Mouse (Mus musculus): ENCODE data around the gene Smchd1.
"Not testable (repeated sequence)": the region's sequence is repeated elsewhere in the genome, so short reads cannot be mapped to it uniquely, and the experiment has no call there.

The Smchd1 gene

DNA sequence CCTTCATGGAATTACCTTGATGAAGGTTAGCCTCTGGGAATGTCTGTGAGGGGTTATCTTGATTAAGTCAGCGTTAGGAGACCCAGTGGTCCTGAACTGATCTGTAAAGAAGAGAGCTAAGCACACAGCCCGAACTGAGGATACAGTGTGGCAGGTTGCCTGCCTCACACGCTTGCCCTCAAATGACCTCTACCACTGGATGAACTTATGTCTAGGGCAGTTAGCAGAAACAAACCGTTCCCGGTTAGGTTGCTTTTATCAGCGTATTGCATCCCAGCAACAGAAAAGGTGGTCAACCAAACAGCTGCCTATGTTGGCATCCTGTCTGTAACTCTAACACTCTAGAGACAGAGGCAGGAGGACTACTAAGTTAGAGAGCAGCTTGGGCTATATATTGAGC, 30.0 kb downstream of the Smchd1 start:
- no peak for DNase-seq (ENCODE audit: low read depth, low spot score)

DNA sequence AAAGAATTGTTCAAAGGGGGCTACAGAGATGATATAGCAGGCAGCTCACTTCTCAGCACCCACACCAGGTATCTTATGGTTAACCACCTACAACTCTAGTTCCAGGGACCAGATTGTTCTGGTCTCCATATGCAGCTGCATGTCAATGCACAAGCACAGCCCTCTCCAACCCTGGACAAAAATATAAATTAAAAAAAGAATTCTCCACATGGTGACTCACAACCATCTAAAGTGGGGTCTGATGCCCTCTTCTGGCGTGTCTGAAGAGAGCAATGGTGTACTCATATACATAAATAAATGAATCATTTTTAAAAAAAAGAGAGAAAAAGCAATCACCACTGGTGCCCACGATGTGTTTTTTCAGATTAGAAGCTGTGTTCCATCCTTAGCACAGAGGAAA, 30.4 kb downstream of the Smchd1 start:
- no peak for DNase-seq (ENCODE audit: low read depth, low spot score)

DNA sequence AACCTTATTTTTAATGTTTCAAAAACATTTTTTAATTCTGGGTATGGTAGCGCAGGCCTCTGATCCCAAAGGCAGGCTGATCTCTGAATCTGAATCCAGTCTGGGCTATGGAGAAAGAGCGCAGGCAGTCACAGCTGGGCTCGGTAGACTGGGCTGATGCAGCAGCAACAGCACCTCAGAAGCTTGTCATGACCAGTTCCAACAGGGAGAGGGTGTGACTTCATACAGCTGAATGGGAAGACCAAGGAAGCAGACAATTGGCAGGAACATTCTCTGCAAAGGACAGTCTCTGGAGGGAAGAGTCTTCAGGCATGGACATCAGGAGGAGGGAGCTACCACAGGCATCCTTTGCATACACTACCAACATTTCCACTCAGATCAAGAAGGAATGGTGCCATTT, 31.0 kb downstream of the Smchd1 start:
- DNase-seq (ENCODE audit: low read depth, low spot score) = no peak

DNA sequence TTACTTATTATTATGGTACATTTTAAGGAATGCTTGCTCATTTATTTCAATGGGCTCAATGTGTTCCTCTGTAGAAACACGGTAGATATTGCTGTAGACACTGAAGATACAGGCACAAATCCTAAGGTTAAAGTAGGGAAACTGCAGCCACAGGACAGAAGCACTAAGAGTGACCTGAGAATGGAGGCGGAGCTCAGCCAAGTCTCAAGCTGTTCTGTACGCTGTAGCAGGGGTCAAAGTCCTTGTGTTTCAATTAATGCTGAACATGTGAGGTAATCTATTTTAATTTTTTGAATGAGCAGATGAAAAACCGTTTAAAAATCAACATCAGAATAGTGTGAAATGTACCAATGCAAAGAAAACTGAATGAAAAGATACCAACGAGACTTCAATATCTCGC, 31.9 kb downstream of the Smchd1 start:
- DNase-seq (ENCODE audit: low read depth, low spot score) = no peak

DNA sequence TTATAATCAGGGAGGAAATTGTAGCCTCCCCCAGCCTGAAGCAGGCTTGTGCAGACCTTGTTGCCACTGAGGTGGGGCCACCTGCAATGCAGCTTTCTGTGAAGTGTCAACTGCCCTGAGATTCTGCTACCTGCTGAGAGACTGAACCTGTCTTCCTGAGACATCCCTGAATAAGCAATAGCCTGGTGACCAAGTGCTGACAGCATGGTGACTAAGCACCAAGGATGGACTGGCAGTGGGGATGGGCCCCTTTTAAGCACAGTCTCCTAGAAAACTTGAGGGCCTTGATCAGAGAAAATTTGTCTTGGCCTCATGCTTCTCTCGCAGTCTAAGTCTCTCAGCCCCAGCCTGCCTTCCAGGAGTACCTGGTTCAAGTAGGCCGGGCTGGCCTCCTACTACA, 52.6 kb downstream of the Smchd1 start:
- DNase-seq (ENCODE audit: low read depth, low spot score) = not testable (repeated sequence)

DNA sequence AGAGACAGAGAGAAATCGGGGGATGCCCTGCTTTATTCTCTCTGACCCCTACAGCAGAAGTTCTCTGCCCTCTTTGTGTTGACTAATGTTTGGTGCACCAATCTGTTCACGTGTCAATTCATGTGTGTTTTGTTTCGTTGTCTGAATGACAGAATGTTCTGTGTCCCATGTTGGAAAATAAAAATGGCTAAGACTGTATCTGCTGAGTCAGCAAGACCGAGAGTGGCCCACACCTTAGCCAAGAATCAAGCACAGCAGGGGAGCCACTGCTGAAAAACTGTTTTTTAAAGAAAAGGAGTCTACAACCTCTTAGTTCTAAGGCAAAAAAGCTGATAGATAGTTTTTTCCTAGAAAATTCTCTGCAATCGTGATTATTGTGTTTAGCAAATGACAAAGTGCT, 55.7 kb downstream of the Smchd1 start:
- DNase-seq (ENCODE audit: low read depth, low spot score) = not testable (repeated sequence)

DNA sequence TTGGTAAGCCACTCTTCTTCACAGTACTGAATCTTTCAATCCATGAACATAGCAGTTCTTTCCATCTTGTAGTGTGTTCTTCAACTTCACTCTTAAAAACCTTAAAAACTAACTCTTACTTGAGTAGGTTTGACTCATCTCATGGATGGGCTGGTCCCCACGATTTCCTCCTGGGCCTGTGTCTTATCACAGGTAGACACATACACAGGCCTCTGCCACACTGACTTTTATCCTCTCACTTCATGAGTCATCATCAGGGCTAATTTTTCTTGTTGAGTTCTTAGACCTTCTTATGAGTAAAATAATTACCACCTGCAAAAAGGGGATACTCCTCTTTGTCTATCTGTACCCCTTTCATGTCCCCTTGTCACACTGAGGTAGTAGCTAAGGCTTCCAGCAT, 58.1 kb downstream of the Smchd1 start:
- DNase-seq (ENCODE audit: low read depth, low spot score) = no peak

DNA sequence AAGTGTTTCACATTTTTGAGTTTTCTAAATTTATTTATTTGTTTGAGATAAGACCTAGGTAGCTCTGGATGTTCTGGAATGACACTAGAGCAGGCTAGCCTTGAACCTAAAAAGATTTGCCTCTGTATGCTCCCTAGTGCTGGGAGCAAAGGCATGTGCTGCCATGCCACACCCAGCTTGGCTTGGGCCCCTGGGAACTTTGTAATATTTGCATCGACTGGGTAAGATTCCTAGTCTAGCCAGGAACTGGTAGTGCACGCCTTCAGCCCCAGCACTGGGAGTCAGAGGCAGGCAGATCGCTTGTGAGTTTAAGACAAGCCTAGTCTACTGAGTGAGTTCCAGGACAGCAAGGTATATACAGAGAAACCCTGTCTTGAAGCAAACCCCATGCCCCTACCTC, 87.7 kb downstream of the Smchd1 start:
- no peak for DNase-seq (ENCODE audit: low read depth, low spot score)

DNA sequence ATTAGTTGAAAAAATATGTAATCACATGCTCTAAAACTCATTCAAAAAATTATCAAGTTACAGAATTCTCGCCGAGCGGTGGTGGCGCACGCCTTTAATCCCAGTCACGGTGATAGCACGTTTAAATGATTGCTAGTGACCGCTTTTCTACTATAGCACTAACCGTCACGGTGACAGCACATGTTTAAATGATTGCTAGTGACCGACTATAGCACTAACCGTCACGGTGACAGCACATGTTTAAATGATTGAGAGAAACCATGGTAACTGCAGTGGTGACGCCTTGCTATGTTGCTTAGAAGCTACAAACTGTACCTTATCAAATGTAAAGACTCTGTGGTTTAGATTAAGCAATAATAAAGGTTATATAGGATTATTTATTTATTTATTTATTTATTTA, 94.8 kb downstream of the Smchd1 start:
- no peak for DNase-seq (ENCODE audit: low read depth, low spot score)

DNA sequence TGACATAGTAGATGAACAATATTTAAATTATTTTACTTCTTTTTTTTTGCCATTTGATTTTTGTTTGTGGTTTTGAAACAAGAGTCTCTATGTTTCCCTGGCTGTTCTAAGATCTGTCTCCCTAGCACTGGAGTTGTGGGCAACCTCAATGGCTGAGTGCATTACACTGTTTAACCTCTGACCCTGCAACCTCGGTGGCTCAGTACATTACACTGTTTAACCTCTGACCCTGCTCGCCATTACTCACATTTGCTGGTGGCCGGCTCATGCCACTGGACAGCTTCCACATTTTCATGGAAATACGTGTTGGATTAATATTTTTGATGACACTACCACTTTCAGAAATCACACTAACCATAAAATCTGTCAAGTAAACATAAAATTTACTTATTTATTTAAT, 97.2 kb downstream of the Smchd1 start:
- DNase-seq (ENCODE audit: low read depth, low spot score) = peak; percentile 41

DNA sequence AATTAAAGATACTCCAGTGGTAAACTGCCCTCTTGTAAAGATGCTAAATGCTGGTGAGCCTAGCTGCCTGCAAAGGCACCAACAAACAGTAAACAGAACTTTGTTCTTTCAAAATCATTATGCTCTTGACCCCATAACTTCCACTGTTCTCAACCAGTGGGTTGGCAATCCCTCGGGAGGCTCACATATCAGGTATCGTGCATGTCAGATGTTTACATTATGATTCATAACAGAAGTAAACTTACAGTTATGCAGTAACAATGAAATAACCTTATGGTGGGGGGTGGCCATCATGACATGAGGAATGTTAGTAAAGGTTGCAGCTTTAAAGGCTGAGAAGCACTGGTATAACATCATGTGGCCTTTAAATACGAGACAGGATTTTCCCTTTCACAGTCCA, 119.6 kb downstream of the Smchd1 start:
- no peak for DNase-seq (ENCODE audit: low read depth, low spot score)

DNA sequence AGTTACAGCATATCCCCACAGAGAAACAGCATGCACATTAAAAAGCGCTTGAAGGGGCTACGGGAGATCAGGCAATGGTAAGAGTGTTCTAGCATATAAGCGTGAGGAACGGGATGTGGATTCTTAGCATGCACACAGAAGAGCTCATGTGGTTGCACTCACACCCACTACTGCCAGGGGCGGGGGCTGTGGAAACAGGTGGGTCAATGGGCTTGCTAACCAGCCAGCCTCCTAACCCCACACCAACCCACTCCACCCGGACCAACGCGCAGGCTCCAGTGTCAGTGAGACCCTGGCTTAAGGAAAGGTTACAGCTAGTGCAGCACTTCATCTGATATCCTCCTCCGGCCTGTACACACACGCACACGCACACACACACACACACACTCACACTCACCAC, 120.9 kb downstream of the Smchd1 start:
- DNase-seq (ENCODE audit: low read depth, low spot score) = no peak

DNA sequence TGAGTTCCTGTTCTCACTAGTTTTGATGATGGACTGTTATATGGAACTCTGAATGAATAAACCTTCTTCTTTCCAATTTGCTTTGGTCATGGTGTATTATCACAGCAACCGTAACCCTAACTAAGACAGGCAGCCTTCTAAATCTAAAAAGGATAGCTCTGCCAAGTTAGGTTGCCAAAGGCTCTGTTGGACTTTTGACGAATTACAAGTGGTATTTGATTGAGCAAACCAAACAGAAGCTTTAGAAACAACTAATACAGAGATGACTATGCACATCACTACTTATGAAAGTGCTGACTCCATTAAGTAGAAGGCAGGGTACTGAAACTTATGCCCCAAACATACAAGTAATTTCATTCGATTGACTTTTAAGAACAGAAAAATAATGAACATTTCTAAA, 127.0 kb downstream of the Smchd1 start:
- no peak for DNase-seq (ENCODE audit: low read depth, low spot score)

DNA sequence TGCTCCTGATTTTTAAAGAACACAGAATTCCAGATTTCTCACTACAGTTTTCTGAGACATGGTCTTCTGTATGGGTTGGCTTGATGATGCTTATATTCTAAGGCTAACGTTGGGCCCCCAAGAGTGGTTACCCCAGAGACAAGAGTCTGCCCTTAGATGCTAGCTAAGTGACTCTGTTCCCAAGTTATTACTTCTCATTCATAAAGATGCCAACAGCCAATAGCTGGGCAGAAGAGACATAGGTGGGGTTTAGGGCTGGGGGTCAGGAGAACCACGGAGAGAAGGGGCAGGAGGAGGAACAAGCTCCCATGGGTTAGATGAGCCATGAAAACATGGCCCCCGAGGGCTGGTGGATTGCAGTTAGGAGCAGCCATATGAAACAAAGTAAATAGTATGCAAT, 133.1 kb downstream of the Smchd1 start:
- DNase-seq (ENCODE audit: low read depth, low spot score) = no peak

DNA sequence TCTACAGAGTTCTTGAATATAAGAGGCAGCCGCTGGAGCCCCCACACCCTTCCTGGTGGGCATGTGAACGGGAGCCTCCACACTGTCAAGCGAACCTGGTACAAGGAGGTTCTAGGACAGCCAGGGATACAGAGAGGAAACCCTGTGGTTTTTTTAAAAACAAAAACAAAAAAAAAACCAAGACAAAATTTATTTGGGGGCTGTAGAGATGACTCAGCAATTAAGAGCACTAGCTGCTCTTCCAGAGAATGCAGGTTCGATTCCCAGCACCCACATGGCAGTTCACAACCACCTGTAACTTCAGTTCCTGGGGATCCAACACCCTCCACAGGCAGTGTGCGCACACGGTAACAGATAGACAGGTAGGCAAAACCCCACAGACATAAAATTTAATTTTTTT, 136.5 kb downstream of the Smchd1 start:
- no peak for DNase-seq (ENCODE audit: low read depth, low spot score)

DNA sequence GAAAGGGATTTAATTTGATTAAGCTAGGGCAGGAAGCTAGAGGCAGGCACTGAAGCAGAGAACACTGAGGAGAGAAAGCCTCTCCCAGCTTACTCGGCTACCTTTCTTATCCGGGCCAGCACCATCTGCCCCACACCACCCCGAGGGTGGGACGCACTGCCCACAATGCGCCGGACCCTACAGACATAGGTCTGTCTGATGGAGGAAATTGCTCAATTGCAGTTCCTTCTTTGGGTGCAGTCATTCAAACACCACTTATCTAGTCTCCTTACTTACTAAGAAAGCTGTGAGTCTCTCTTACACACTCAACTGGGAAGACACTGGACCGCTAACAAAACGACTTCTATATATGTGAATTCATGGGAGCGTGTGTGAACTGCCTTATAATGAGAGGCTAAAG, 137.6 kb downstream of the Smchd1 start:
- no peak for DNase-seq (ENCODE audit: low read depth, low spot score)

DNA sequence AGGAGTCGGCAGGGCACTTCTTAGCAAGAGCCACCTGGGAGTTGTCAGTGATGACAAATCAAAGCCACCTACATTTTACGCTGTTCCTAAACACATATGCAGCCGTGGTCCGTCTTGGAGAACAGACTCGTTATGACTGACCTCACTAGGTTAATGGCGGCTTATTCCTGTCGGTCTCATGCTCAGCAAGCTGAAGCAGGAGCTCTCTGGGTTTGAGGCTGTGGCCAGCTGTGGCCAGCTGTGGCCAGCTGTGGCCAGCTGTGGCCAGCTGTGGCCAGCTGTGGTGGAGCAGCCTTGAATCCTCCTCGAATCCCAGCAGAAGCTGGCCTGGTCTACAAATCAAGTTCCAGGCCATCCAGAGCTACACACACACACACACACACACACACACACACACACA, 138.7 kb downstream of the Smchd1 start:
- no peak for DNase-seq (ENCODE audit: low read depth, low spot score)

DNA sequence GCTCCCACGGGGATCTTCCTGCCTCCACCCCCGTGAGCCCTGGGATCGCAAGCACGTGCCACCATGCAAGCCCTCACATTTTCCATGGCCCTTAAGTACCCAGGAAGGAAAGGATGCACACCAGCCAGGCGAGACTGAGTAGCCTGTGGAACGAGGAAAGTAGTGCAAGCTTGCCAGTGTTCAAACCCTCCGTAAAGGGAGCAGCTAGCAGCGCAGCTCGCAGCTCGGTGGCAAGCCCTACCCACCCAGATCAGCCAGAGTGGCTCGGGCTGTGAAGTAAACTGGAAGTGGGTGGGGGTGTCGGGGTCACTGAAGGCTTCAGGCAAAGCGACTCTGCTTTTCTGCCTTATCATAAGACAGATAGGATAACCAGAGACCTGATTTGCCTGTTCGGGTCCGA, 142.8 kb downstream of the Smchd1 start:
- DNase-seq (ENCODE audit: low read depth, low spot score) = no peak

DNA sequence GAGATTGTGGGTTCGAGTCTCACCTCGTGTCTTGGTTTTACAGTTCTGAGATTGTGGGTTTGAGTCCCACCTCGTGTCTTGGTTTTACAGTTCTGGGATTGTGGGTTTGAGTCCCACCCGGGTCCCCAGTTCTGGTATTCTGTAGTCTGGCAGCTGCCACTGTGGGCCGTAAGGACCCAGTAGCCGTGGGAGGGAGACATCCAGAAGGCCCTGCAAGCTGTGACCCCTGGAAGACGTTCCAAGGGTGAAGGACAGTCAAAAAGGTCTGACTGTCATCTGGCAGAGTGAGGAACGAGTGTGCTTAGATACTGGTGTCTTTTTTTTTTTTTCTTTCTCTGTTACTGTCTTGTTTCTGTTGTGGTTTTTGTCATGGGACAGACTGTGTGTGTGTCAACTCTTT, 154.4 kb downstream of the Smchd1 start:
- not testable (repeated sequence) for DNase-seq (ENCODE audit: low read depth, low spot score)

DNA sequence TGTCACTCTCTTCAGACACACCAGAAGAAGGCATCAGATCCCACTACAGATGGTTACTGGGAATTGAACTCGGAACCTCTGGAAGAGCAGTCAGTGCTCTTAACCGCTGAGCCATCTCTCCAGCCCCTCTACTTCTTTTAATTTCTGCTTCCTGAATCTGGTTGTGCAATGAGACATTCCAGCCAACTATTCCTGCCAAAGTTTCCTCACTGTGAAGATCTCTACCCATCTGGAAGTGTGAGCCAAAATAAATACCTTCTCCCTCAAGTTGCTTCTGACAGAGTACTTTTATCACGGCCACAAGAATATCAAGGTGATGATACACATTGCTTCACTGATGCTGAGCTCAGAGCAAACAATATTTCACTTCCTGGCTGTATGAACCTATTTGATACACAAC, 155.8 kb downstream of the Smchd1 start:
- no peak for DNase-seq (ENCODE audit: low read depth, low spot score)

DNA sequence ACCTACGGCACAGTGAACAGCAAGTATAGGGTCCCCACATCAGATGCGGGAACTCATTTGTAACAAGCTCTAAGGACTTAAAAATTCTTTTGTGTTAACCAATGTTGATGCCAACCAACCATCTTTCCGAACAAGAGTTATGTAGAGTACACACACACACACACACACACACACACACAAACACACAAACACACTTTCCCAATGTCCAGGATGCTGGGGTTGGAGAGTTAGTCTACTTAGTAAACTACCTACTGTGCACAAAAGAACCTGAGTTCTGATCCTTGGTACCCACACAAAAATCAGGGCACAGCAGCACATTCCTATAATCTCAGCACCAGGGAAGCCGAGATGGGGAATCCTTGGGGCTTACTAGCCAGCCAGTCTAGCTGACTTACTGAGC, 157.6 kb downstream of the Smchd1 start:
- DNase-seq (ENCODE audit: low read depth, low spot score) = no peak

DNA sequence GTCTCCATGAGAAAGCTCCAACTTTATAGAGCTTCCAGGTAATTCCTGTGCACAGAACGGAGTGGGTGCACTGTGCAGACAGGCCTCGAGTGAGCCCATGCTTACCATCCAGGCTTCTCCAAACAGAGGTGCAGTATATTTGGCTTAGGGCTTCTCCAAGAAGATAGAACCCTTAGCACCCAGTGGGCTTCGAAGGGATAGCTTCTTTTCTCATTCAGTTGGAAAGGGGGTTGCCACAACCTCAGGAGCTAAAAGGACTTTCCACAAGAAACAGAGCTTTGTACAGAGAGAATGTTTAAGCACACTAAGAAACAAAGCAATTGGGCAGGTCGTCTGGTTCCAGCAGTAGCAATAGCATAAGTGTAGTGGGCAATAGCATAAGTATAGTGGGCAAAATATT, 160.8 kb downstream of the Smchd1 start:
- no peak for DNase-seq (ENCODE audit: low read depth, low spot score)

DNA sequence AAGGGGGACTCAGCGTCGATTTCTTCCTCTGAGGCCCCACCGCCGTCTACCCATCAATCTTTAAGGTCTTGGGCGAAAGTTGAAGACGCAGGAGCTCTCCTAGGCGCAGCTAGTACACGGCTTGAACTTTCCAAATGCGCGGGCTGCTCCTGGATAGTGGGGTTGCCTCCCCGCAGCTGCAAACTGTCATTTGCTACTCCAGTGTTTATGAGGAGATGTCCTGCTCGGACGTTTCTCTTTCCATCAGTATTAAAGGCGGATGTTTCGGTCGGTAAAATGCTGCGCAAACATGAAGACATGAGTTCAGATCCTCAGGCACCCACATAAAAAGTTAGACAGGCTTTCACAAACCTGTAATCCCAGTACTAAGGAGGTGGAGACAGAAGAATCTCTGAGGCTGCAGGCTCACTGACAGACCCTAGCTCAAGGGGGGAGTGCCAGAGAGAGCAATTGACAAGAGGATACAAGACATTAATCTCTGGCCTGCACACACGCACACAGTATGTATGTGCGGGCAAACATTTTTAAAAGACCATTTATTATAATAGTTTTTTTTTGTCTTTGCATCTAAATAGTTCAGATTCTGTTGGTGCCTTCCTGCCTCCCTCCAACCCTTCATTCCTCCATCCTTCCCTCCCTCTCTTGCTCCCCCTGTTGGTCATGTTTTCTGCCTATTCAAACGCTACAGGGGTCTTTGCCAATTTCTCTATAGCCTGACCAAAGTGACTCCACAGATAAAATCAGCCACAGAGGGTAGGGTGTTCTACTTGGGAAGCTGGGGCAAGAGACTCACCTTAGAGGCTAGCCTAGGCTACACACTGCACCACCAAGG, 163.6 kb downstream of the Smchd1 start, which contains the start of gene Emilin2:
Gene Emilin2, minus strand, starts transcription at position 639 of the 832 bp plus-strand sequence.
- peak; percentile 65 for DNase-seq (ENCODE audit: low read depth, low spot score)
